Mouse (Mus musculus) neural tube, embryonic 12.5 days (tissue): ENCODE measurements around the gene Ctrl. TPM values are rescaled to one million over a fixed set of nuclear protein-coding genes. Genes with fewer than 3 reads are reported as not detected.

Experiments
- ATAC-seq: fragments of 200-750 bp; cut with Nextera tagmentation; 2 replicates; pipeline ENCODE4 v1.8.0; 2017; ENCODE audit warnings: low read depth, mild to moderate bottlenecking, moderate TSS enrichment, moderate library complexity; ENCODE audit not compliant: low FRiP score
- H3K27ac ChIP-seq: fragments of 300-500 bp; sonication (generic); 2 replicates; pipeline ENCODE4 v1.5.1; 2016
- H3K27me3 ChIP-seq: fragments of 300-500 bp; sonication (generic); replicated peaks from 2 replicates; pipeline ENCODE4 v1.6.1; 2016; ENCODE audit warnings: mild to moderate bottlenecking
- H3K36me3 ChIP-seq: fragments of 300-500 bp; sonication (generic); 2 replicates; pipeline ENCODE4 v1.6.1; 2016; ENCODE audit warnings: mild to moderate bottlenecking
- H3K4me1 ChIP-seq: fragments of 300-500 bp; sonication (generic); 2 replicates; pipeline ENCODE4 v1.6.1; 2016
- H3K4me2 ChIP-seq: fragments of 300-500 bp; sonication (generic); replicated peaks from 2 replicates; pipeline ENCODE4 v1.6.1; 2016; ENCODE audit warnings: mild to moderate bottlenecking
- H3K4me3 ChIP-seq: fragments of 300-500 bp; sonication (generic); 2 replicates; pipeline ENCODE4 v1.5.1; 2016
- H3K9ac ChIP-seq: fragments of 300-500 bp; sonication (generic); 2 replicates; pipeline ENCODE4 v1.6.1; 2016; ENCODE audit warnings: mild to moderate bottlenecking
- H3K9me3 ChIP-seq: fragments of 300-500 bp; sonication (generic); 2 replicates; pipeline ENCODE4 v1.6.1; 2016; ENCODE audit warnings: mild to moderate bottlenecking
- WGBS: fragments of 180-500 bp; shearing (Covaris S2); methylation state at CpG from one replicate; pipeline ENCODE4 v1.1.7; 2016; 5-methylcytosine and 5-hydroxymethylcytosine counted together
- microRNA-seq: library from miRNA; unstranded; fragments of <30 nt; microRNA quantifications from one replicate; pipeline ENCODE4, GENCODE M21; 2017
- polyA plus RNA-seq: library from polyadenylated mRNA; unstranded; fragments of >200 nt; fragmentation: Nextera tagmentation; extraction: Ambion mirVana; gene quantifications from 2 replicates; pipeline ENCODE4 v1.2.1, GENCODE M21; 2016

The Ctrl gene
- polyA plus RNA-seq, 1 experiment from 2014 or later = 2.3 TPM

DNA sequence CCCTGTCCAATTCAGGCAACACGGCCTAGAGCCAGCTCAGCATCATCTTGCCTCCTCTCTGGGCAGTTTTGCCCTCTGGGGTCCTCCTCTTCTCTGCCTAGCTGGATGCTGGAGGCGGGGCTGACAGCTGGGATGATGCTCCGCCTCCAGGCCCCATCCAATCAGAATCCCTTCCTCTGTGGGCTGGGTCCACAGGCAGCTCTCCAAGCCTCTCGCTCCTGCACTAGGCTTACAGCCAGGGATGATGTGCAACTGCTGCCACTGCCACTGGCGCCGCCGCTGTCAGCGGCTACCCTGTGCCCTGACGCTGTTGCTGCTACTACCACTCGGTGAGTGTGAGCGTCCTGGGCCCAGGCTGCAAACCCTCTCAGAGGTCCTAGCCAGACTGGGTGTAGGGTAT lies 40.3 kb downstream of the Ctrl start, which contains the start of gene Nrn1l:
Gene Nrn1l (plus strand): TSS at position 229 of the 400 bp plus-strand sequence.
- H3K4me2 ChIP-seq = peak within 1 kb of the TSS; percentile 50
- H3K27me3 ChIP-seq = no peaks in the 10 kb centered on the region
- peaks cover 7% of the 10 kb centered on the region for H3K4me1 ChIP-seq
- 8% methylated on average over 11 of the region's 11 CpGs for WGBS
- no peak within 1 kb of the TSS for H3K27ac ChIP-seq
- peak within 1 kb of the TSS; percentile 22; the same call in 1 of the 2 replicates for H3K9ac ChIP-seq
- 0 out of 2 replicates have a peak within 1 kb of the TSS, but pooled peaks have one; percentile 11 for H3K4me3 ChIP-seq
- ATAC-seq = peak; percentile 92
- H3K36me3 ChIP-seq = peaks cover 55% of the 10 kb centered on the region
- H3K9me3 ChIP-seq = no peaks in the 10 kb centered on the region

GRCm38 (mm10) chr8:105892432-105892831 lies 41.2 kb downstream of the Ctrl start:
- no peak overlapping the region for H3K9ac ChIP-seq
- H3K4me1 ChIP-seq = peaks cover 7% of the 10 kb centered on the region
- H3K4me3 ChIP-seq = no peak overlapping the region
- no peaks in the 10 kb centered on the region for H3K9me3 ChIP-seq
- H3K36me3 ChIP-seq = peaks cover 64% of the 10 kb centered on the region
- no peaks in the 10 kb centered on the region for H3K27me3 ChIP-seq
- no peak overlapping the region for H3K27ac ChIP-seq
- WGBS = 89% methylated on average over 6 of the region's 6 CpGs
- ATAC-seq = no peak
- no peak overlapping the region for H3K4me2 ChIP-seq

GRCm38 (mm10) chr8:105890870-105891269 lies 42.8 kb downstream of the Ctrl start:
- Histone ChIP-seq H3K4me3 (no peak overlapping the region), H3K4me2 (no peak overlapping the region), H3K4me1 (peaks cover 7% of the 10 kb centered on the region), H3K27ac (no peak overlapping the region), H3K9ac (no peak overlapping the region), H3K27me3 (no peaks in the 10 kb centered on the region), H3K36me3 (peaks cover 80% of the 10 kb centered on the region), H3K9me3 (no peaks in the 10 kb centered on the region)
- whole genome bisulfite sequencing = 75% methylated on average over 6 of the region's 6 CpGs
- ATAC-seq = no peak

DNA sequence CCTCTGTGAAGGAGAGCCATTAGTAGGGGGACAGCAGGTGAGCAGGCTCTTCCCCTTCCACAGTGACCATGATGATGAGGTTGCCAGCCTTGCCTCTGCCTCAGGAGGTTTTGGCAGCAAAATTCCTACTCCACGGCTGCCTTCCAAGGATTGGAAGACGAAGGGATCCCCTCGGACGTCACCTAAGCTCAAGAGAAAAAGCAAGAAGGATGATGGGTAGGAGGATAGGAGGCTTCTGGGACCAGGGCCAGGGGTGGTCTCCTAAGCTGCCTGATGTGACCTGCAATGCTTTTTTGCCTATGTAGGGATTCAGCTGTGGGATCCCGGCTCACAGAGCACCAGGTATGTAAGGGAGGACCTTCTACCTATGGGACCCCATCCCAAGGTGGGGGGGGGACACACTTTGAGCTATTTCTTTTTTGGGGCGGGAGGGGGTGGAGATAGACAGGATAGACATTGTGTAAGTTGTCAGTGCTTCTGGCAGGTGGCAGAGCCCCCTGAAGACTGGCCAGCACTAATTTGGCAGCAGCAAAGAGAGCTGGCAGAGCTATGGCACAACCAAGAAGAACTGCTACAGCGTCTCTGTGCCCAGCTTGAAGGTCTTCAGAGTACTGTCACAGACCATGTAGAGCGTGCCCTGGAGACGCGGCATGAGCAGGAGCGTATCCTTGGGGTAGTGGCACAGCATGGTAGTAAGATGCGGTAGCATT lies 43.8 kb downstream of the Ctrl start:
- Histone ChIP-seq H3K9me3 (no peaks in the 10 kb centered on the region), H3K36me3 (peaks cover 87% of the 10 kb centered on the region), H3K4me2 (no peak overlapping the region), H3K4me1 (peaks cover 7% of the 10 kb centered on the region), H3K9ac (no peak overlapping the region), H3K27me3 (no peaks in the 10 kb centered on the region), H3K27ac (no peak overlapping the region), H3K4me3 (no peak overlapping the region)
- ATAC-seq = no peak
- WGBS = 94% methylated on average over 12 of the region's 12 CpGs

Small RNA genes within 50 kb of the gene (microRNA-seq; reads per million reads assigned to microRNA genes)
- gene Mir7074 = not detected

Other genes with a start within 250 kb of the Ctrl start
- 12.4 and 13.8 TPM in 2 replicates for gene Carmil2, start 247.6 kb downstream of the Ctrl start, polyA plus RNA-seq
- gene Acd, start 232.8 kb downstream of the Ctrl start, polyA plus RNA-seq = 84.1 and 90.7 TPM in 2 replicates
- 31.9 and 38.5 TPM in 2 replicates for gene Pard6a, start 232.7 kb downstream of the Ctrl start, polyA plus RNA-seq
- gene 4933405L10Rik, start 226.2 kb downstream of the Ctrl start, polyA plus RNA-seq = not detected in 2 replicates
- gene Enkd1, start 225.7 kb downstream of the Ctrl start, polyA plus RNA-seq = 19.4 and 20.3 TPM in 2 replicates
- gene Gfod2, start 175.2 kb downstream of the Ctrl start, polyA plus RNA-seq = 63.1 and 64.6 TPM in 2 replicates
- 14.6 and 15.2 TPM in 2 replicates for gene Ranbp10, start 106.5 kb downstream of the Ctrl start, polyA plus RNA-seq
- 0.24 and 0.27 TPM in 2 replicates for gene Tsnaxip1, start 106.1 kb downstream of the Ctrl start, polyA plus RNA-seq
- gene Cenpt, start 80.6 kb downstream of the Ctrl start, polyA plus RNA-seq = 58.6 and 61.8 TPM in 2 replicates
- 73.0 and 77.7 TPM in 2 replicates for gene Thap11, start 78.7 kb downstream of the Ctrl start, polyA plus RNA-seq
- gene Nutf2, start 73.3 kb downstream of the Ctrl start, polyA plus RNA-seq = 238 and 249 TPM in 2 replicates
- gene Edc4, start 53.0 kb downstream of the Ctrl start, polyA plus RNA-seq = 62.0 and 63.1 TPM in 2 replicates
- 0.73 TPM in 1 of 2 replicates, not detected in the other for gene Nrn1l, start 40.3 kb downstream of the Ctrl start, polyA plus RNA-seq
- gene Pskh1, start 33.4 kb downstream of the Ctrl start, polyA plus RNA-seq = 20.0 and 20.8 TPM in 2 replicates
- 27.9 and 30.7 TPM in 2 replicates for gene Psmb10, start 4.6 kb upstream of the Ctrl start, polyA plus RNA-seq
- 0.85 and 0.98 TPM in 2 replicates for gene Lcat, start 9.5 kb upstream of the Ctrl start, polyA plus RNA-seq
- 11.8 and 13.9 TPM in 2 replicates for gene Slc12a4, start 32.2 kb upstream of the Ctrl start, polyA plus RNA-seq
- not detected in 2 replicates for gene Dpep3, start 45.6 kb upstream of the Ctrl start, polyA plus RNA-seq
- gene Dus2, start 57.5 kb upstream of the Ctrl start, polyA plus RNA-seq = 17.9 and 19.6 TPM in 2 replicates
- not detected in 2 replicates for gene Dpep2nb, start 72.1 kb upstream of the Ctrl start, polyA plus RNA-seq
- 19.7 and 20.9 TPM in 2 replicates for gene Ddx28, start 78.0 kb upstream of the Ctrl start, polyA plus RNA-seq
- gene Nfatc3, start 125.0 kb upstream of the Ctrl start, polyA plus RNA-seq = 4.4 and 5.6 TPM in 2 replicates
- gene Esrp2, start 203.1 kb upstream of the Ctrl start, polyA plus RNA-seq = 1.1 and 1.6 TPM in 2 replicates
- gene Pla2g15, start 216.5 kb upstream of the Ctrl start, polyA plus RNA-seq = 17.6 and 18.4 TPM in 2 replicates
- gene Slc7a6, start 235.0 kb upstream of the Ctrl start, polyA plus RNA-seq = 71.2 and 73.9 TPM in 2 replicates